Mouse (Mus musculus) heart, postnatal 0 days (tissue): ENCODE measurements around the gene Necap2.

Experiments used
- CTCF ChIP-seq: IDR thresholded peaks from 2 replicates; pipeline ENCODE4 v1.5.1; 2016; ENCODE audit warnings: antibody characterized with exemption, control low read depth, low read depth
- EP300 ChIP-seq: IDR thresholded peaks from 2 replicates; pipeline ENCODE4 v1.6.1; 2016; ENCODE audit warnings: antibody characterized with exemption, low read depth

DNA sequence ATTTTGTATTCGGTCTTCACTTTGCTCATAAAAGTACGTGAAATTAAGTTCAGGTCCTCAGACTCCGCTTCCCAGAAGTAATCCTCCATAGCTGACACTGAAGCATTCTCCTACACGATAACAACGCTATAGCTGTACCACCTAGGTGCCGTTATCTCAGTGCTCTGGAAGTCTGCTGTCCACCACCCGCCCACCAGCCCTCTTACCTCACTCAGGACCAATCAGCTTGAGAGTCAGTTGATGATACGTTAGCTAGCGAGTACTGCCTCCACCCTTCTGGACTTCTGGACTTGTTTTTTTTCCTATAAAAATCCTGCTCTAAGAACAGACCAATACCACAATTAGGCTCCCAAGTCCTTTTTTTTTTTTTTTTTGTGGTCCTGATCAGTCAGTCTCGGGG lies 8.7 kb upstream of the Necap2 start:
- no peak for TF ChIP-seq EP300
- TF ChIP-seq CTCF = no peak
